Mouse (Mus musculus) G1E (cell line): ENCODE results near the gene Actr1b.

Experiments
- CTCF ChIP-seq: IDR thresholded peaks from 2 replicates; pipeline ENCODE4 v1.5.1; 2012; ENCODE audit warnings: low read depth, low read length, inconsistent platforms, mixed read lengths
- GATA1 ChIP-seq: IDR thresholded peaks from 2 replicates; pipeline ENCODE4 v1.6.1; 2012; ENCODE audit warnings: borderline replicate concordance, low read length, inconsistent platforms, mixed read lengths

DNA sequence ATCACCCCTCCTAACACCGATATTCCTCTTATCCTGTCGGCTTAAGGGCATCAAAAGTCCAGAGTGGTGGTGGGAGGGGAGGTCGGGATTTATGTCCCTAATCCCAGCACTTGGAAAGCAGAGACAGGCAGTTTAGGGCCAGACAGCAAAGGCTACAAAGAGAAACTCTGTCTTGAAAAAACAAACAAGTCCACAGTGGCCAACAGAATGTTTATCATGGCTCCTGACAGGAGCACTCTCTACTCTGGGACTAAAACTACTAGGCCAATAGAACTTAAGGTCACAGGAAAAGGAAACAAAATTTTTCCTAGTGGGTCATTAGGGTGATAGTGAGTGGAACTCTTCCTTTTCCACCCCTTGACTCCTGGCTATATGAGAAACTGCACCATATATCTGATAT lies 39.3 kb downstream of the Actr1b start:
- no peak for TF ChIP-seq CTCF
- no peak for TF ChIP-seq GATA1
